In genomic region chr14:120505918-120506317, GRCm38 (mm10) we compare ENCODE assay signal across 26 mouse cellular contexts.
"Had no signal": no experiment of that assay in that cellular context is flagged by ENCODE, and none has a peak within 500 bp of the region (broad histone marks: within the 10 kb centered on the region; RNA-seq: fewer than 3 reads in every experiment).

No protein-coding gene starts in this region.

- H3K27ac ChIP-seq: gastrocnemius, adult 2 months; heart, adult 2 months; heart, embryonic 13.5 days; heart, embryonic 15.5 days; hindbrain, embryonic 12.5 days; hindbrain, embryonic 14.5 days; intestine, embryonic 15.5 days; layer of hippocampus, adult 2 months; left cerebral cortex, adult 2 months; limb, embryonic 10.5 days; limb, embryonic 12.5 days had no signal

- H3K36me3 ChIP-seq: intestine, embryonic 15.5 days had no signal

- H3K4me1 ChIP-seq: intestine, embryonic 15.5 days; limb, embryonic 10.5 days had no signal

- ATAC-seq: hindbrain, embryonic 16.5 days; inflammation-experienced regulatory T-cells, adult 6 months; intestine, embryonic 15.5 days; intestine, postnatal 0 days had no signal

- H3K9ac ChIP-seq: heart, embryonic 13.5 days; heart, embryonic 15.5 days; hindbrain, embryonic 12.5 days; hindbrain, embryonic 14.5 days; intestine, embryonic 15.5 days; limb, embryonic 12.5 days had no signal

- H3K9me3 ChIP-seq: heart, embryonic 13.5 days; heart, embryonic 15.5 days; hindbrain, embryonic 10.5 days; hindbrain, embryonic 12.5 days; intestine, embryonic 15.5 days; limb, embryonic 10.5 days; limb, embryonic 12.5 days had no signal

- H3K27me3 ChIP-seq: heart, embryonic 13.5 days; heart, embryonic 15.5 days; hindbrain, embryonic 12.5 days; intestine, embryonic 15.5 days; limb, embryonic 12.5 days had no signal

- H3K4me2 ChIP-seq: heart, embryonic 11.5 days; heart, embryonic 13.5 days; heart, embryonic 15.5 days; hindbrain, embryonic 12.5 days; hindbrain, embryonic 14.5 days; intestine, embryonic 15.5 days; limb, embryonic 12.5 days; liver, embryonic 11.5 days had no signal

- H3K4me3 ChIP-seq: gastrocnemius, adult 2 months; heart, adult 2 months; heart, embryonic 13.5 days; heart, embryonic 15.5 days; hindbrain, embryonic 10.5 days; hindbrain, embryonic 12.5 days; intestine, embryonic 15.5 days; layer of hippocampus, adult 2 months; left cerebral cortex, adult 2 months; limb, embryonic 10.5 days; limb, embryonic 12.5 days had no signal

- DNase-seq: gastrocnemius, adult 2 months; gastrocnemius, postnatal 10 days; gastrocnemius, postnatal 25 days; heart, adult 2 months; heart, postnatal 4 days; kidney, adult 18-20 months; kidney, adult 8-10 months; kidney, postnatal 10 days; kidney, postnatal 25 days; kidney, postnatal 4 days; liver had no signal
